Mouse (Mus musculus): ENCODE results near the gene Teddm3.
A peak's percentile ranks its signal among the peaks of the same experiment; 100 is the strongest.
"Not testable (repeated sequence)": the region's sequence is repeated elsewhere in the genome, so short reads cannot be mapped to it uniquely, and the experiment has no call there.

Gene Teddm3

DNA sequence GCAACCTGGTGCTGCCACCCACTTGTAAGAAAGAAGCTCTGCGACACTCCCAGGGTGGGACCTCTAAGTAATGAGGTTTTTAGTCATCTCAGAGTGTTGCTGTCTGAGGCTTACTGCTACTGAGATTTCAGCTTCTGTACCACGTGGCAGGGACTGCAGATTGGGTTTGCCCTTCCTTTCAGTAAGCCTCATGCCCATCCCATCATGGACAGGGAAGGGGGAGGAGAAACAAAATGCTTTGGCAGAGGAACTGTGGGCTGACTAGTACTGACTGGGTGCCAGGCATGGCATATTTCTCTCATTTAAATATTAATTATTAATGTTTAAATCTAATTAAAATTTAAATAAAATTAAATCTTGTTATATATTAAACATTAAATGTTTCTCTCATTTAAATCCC lies at the start of gene Teddm3:
Teddm3 (minus strand) TSS at position 101 of the 400 bp plus-strand sequence.
- DNase-seq (ENCODE audit: extremely low read depth, low read depth), result not testable (repeated sequence)

DNA sequence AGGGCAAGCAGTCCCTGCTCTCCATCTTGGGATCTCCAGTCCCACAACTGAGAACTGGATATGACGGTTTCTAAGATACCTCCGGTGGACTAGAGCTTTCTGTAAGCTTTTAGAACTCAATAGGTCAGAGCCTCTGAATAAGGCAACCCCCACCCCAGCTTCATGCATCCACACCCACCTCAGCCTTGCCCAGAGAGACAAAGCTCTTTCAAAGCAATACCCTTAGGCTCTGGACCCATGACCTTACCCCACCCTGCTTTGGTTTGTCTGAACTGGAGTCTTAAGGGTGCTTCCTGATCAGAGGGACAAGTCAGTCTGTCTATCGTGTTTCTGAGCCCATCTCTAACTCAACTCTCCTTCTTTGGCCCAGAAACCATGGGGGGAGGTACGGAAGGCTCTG lies 48.9 kb upstream of the Teddm3 start:
- DNase-seq (ENCODE audit: extremely low read depth, low read depth), result no peak

DNA sequence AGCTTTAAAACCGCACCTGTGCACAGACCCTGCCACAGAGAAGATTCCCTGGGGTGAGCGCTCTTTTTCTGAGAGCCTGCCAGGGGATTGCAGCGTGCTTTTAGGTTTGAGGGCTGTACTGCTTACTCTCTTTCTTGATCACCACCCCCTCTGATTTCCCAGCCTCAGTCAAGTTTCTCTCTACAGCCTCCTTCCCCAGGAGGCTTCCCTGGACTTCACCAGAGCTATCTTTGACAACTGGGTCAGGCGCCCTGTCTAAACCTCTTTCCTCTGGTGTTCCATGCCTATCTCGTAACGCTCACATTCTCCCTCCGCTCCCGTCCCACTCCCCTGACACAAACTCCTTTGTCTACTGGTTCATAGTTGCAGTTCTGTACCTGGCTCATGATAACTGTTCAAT lies 45.6 kb upstream of the Teddm3 start:
- no peak for DNase-seq (ENCODE audit: extremely low read depth, low read depth)

DNA sequence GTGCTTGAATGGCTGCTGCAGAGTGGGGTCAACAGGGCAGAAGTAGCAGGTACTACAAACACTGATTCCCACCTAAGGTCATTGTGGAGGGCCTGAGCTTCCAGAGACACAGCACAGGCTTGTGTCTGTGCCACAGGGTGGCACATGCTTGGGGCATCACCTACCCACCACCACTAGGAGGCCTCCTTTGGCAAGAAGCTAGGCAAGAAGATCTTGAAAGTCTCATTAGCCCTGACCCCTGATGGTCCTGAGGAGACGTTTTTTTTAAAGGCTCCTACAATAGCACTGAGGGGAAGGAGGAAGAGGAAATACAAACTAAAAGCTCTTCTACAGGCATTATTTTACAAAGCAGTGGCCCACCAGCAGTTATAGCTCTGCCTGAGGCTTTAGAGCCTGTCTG lies 44.7 kb upstream of the Teddm3 start:
- DNase-seq (ENCODE audit: extremely low read depth, low read depth), result peak; percentile 49

DNA sequence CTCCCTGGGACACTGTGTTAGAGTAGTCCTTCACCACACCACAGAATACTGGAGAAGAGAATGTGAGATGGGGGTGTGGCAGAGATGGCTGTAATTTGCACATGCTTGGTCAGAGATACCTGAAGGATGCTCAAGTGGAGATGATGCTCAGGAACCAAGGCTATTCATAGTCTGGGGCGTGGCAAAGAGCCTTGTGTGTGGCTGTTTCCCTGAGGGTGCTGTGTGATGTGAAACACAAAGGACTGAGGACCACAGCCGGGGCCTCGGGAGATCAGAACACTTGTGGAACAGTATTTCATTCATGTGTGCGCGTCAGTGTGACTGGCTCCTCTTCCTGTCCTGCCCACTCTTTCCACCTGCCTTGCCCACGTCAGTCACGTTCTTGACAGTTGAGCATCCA lies 44.2 kb upstream of the Teddm3 start:
- DNase-seq (ENCODE audit: extremely low read depth, low read depth), result no peak

DNA sequence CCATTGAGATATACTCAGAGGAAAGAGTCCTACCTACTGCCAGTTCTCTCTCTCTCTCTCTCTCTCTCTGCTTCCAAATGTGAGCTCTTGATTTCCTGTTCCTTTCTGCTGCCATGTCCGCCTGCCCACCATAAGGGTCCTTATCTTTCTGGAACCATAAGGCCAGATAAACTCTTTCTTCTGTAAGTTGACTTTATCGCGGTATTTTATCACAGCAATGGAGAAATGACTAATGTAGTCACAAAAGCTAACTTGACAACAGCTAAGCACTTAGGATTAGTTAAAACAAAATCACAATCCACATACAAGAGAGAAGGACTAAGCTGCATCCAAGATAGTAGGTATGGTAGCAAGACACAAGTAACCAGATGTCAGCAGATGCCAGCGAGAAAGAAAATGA lies 43.7 kb upstream of the Teddm3 start:
- DNase-seq (ENCODE audit: extremely low read depth, low read depth), result peak; percentile 49

DNA sequence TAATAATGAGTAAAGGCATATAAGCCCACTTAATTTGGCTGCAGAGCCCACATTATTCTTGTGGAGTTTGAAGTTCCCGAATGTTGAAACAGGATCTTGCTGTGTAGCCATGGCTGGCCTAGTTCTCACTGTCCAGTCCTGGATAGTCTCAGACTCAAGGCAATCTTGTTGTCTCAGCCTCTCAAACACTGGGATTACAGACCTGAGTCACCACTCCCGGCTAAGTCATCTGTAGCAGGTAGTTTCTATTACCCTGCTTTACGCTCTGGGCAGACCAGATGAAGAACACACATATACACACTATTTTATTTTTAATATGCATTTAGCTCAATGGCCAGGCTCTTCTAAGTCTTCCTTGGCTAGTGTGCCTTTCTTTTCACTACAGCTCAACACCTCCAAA lies 42.8 kb upstream of the Teddm3 start:
- DNase-seq (ENCODE audit: extremely low read depth, low read depth), result no peak

DNA sequence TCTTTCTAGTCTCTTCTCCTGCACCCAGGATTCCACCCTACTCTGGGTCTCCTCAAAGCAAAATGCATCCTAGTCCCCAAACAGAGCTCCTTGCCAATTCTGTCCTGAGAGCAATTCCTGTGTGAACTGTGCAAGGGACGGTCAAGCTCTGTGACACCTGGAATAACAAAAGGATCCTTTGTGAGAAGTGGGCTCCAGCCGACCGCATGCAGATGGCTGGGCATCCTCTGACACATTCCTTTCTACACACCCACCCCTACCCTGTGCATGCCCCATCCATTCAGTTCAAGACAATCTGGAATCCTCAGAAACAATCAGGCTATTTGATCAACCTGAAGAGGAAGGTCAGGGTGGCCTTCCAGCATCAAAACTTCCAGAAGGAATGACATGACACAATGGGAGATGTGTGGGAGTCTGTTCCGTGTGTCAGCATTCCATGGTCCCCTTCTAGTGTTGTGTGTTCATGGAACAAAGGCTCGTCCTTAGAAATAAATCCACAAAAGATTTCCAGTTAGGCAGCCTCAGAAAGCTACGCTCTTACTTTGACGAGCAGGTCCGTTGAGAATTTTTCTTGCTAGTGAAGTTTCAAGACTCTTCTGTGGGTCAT lies 41.6 kb upstream of the Teddm3 start:
- DNase-seq (ENCODE audit: extremely low read depth, low read depth), result no peak

DNA sequence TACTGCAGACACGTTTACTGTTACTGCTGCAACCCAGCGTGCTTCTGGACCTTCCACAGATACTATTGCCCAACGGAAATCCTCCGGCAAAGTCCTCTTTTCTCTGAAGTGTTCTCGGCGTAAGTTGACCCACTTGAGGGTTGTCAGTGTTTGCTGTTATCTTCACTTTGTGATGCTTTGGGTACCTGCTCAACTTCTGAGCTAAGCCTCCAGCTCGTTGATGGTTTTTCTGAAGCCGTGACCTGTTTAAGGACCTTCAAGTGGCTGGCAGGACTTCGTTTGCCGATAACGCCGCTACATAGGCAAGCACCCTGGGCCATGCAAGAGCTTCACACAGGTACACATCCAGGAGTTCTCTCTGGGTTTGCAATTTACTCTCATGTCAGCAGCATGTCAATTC lies 40.4 kb upstream of the Teddm3 start:
- no peak for DNase-seq (ENCODE audit: extremely low read depth, low read depth)

DNA sequence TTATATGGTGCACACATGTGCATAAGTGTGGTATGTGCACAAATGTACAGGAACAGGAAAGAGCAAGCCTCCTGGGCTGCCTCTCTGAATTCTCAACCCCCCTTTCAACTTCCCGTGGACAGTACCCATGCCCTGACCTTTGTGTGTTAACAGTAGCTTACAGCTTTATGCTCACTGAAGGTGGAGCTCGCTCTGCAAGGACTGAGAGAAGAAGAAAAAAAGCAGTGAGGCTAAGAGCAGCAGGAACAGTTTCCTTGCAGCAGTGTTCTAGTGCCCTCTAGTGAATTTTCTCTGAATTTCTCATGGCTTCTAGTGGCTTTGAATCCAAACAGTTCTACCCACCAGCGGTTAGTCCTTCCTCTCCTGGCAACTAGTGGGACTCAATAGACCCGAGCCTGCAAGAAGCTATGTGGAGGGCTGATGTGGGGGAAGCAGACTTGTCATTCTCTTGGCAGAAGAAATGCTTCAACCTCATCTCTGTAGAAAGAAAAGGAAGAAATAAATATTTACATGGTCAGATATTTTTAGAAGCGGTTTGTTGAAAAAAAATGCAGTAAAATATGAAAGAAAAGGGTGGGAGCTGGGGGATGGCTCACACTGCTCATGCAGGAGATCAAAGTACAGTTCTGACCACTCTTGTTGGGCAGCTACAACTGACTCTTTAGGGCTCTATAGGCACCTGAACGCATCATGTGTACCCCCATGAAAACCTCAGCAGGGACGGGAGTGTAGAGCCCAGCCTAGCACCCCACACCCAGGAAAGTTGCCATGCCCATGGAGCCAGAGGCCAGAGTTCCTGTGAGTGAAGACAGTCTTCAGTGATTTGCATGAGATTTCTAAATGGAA lies 38.9 kb upstream of the Teddm3 start:
- peak; percentile 69 for DNase-seq (ENCODE audit: extremely low read depth, low read depth)

DNA sequence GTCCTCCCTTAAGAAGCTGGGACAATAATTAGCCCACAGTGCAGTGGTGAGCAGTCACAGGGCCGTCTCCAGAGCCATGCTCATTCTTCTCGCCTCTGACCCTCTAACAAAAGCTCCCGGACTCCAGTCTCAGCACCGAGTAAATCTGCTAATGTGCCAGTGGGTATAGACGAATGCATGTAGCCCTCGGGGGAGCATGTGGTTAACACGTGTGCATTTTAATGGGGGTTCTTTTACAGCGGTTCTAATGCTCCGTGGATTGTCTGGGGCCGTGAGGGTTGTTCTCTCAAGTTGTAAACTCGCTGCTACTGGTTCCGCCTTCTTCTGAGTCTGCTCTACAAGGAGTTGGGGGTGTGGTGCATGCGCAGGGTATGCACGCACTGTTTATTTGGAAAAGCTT lies 37.8 kb upstream of the Teddm3 start:
- DNase-seq (ENCODE audit: extremely low read depth, low read depth), result no peak

DNA sequence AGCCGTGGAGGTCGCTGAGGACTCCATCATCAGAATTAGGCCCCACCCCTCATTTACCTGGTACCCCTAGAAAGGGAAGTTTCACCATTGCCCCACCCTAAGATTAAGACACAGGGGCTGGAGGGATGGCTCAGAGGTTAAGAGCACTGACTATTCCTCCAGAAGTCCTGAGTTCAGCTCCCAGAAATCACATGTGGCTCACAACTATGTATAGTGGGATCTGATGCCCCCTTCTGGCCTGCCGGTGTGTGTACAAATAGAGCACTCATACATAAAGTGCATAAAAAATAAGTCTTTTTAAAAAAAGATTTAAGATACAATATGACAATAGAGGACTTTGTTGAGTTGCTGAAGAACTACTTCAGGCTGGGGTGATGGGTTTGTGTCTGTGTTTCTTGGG lies 34.5 kb upstream of the Teddm3 start:
- no peak for DNase-seq (ENCODE audit: extremely low read depth, low read depth)

DNA sequence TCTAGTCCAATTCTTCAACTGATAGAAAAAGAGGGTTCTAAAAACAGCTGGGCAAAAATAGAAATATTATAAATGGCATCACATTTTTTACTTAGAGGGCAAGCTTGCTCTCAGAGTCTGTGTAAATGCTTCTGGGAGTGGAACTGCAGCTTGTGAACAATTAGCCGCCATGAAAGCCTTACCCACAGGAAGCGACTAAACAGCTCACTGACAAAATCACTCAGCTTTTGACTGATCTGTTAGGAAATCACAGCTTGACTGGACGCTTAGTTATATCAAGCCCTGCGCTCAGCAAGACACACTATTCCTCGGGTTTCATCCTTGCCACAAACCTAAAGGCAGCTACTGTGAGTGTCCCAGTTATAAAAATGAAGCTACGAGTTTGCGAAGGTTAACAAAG lies 33.8 kb upstream of the Teddm3 start:
- no peak for DNase-seq (ENCODE audit: extremely low read depth, low read depth)

DNA sequence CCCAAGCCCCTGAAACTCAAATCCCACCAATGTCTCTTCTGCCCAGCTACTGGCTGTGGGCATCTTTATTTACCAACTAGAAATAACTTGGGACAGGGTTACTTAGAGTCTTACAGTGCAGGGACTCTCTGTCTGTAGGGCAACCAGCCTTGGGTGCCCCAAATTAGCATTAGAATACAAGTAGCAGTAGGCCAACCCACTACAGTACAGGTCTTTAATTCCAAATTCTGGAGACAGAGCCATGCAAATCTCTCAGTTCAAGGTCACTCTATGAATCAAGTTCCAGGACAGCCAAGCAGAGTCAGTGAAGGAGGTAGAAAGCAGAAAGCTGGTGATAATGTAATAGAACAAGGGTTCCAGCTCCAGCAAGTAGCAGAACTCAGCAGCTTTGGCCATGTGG lies 30.9 kb upstream of the Teddm3 start:
- DNase-seq (ENCODE audit: extremely low read depth, low read depth), result no peak

DNA sequence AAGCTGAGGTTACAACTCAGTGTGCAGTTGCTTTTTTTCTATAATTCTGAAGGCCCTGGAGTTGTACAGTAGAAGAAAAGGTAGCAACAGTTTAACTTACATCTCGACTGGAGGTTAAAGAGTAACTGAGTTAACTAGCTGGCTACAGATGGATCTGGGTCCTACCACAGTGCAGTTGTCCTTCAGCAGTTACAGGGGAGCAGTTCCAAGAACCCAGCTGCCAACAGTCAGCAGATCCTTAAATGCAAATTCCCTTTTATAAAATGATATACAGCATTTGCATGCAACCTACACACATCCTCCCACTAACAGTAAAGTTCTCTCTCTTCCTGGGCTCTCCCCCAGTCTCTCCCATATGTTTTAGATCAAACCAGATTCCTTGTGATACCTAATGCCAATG lies 28.3 kb upstream of the Teddm3 start:
- no peak for DNase-seq (ENCODE audit: extremely low read depth, low read depth)

DNA sequence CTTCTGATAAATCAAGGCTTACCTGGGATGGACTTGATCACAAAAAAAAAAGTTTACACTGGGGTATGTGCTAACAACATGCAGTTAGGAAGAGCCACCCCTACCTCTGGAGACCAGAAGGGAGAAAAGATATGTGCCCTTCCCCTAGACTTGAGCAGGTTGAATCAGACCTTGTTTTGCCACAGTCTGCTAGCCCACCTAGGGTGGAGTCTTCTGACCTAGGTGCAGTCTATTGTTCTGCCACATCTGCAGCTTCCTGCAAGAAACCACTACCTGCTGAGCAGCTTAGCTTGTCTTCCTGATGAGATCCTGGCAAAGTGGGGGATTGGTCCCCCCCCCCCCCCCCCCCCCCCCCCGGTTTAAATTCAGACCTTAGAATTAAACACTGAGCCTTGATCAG lies 21.4 kb upstream of the Teddm3 start:
- no peak for DNase-seq (ENCODE audit: extremely low read depth, low read depth)

DNA sequence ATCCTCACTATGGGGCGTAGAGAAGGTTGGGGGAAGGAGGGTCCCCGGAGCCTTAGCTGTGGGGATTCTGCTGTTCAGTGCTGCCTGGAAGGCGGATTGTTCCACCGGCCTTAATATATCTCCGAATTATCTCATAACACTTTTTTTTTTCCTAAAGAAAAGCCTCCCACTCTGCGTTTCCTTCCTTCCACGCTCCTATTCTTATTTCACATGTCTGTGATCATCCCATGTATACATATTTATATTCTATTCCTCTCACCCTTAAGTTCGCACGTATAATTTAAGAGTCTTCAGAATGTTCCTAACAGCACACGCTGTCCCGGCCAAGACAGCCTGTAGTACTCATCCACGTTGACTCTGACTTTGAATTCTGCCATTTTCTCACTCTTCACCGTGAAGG lies 14.9 kb upstream of the Teddm3 start:
- no peak for DNase-seq (ENCODE audit: extremely low read depth, low read depth)

DNA sequence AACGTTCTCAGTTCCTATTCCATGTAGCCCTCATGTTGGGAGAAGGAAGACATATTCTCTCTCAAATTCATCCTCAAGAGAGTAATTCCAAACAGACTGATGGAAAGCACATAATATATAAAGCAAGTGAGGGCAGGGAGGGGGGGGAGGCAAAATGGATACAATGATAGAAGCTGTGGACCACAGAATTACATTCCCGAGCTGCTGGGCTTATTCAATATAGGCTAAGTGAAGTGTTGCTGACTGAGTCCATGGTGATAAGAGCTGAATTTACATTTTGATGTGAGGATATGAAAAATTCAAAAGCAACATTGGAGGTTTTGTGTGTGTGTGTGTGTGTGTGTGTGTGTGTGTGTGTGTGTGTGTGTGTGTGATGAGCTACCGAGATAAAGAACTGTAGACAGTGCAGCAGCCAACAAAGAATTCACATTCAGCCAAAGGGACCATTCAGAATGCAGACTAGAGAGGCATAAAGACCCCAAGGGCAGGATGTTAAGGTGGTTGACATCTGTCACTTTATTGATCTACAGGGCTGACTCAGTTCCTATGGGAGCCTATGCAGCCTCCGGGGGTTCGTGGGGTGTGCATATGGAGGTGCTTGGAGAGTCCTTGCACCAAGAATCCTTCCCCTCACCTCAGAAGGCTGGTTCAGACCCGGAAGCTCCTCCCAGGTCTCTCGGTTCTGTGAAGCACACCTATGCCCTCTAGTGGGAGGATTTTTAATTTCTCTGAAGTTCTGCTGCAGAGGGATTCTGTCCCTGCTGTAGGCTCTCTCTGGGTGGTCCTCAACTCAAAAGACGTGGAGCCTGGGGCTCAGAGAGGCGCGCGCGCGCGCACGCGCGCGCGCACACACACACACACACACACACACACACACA lies 11.8 kb upstream of the Teddm3 start:
- not testable (repeated sequence) for DNase-seq (ENCODE audit: extremely low read depth, low read depth)

DNA sequence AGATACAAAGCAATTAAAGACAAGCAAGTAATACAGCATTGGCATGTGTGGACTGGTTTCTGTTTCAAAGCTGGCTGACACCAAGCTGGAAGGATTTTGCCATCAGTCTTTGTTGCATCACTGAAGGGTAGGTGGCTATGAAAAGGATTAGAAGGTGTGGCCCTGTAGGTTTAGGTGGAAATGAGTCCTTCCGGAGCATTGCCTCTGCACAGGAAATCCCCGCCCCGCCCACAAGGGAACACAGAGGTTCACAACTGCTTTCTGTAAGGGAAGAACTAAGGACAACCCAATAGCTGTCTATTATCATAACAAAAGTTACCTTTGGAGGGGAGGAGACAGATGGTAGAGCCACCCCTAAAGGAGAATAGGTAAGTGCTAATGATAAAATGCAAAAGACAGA lies 9.6 kb upstream of the Teddm3 start:
- not testable (repeated sequence) for DNase-seq (ENCODE audit: extremely low read depth, low read depth)

DNA sequence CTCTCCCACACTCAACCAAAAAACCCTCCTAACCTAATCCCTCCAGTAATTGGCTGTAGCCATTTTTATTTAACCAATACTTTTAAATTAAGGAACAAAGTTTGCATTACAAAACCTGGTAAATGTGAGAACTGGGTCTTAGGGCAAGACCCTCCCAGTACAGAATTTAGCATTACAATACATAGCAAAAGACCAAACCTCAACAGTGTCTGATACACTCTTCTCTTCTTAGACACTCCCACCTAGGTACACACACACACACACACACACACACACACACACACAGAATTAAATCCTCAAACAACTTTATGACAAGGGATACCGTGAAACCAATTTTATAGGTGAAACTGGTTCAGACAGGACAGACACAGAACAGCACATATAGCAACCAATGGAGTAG lies 5.4 kb upstream of the Teddm3 start:
- not testable (repeated sequence) for DNase-seq (ENCODE audit: extremely low read depth, low read depth)

DNA sequence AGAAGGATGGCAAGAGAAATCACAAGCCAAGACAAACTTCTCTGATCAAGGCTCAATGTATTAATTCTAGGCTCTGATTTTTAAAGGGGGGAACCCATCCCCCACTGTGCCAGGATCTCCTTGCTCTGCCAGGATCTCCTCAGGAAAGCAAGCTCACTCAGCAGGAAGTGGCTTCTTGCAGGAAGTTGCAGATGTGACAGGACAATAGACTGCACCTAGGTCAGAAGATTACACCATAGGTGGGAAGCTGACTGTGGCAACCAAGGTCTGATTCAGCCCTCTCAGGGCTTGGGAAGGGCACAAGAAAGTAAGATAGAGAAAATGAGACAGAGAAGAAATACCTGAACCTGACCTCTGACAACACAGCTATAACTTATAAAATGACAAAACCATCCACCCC lies 2.5 kb upstream of the Teddm3 start:
- not testable (repeated sequence) for DNase-seq (ENCODE audit: extremely low read depth, low read depth)
